ENCODE assay signal across 9 mouse cellular contexts in genomic region chr7:49923376-49923775, GRCm38 (mm10). TPM values are rescaled to one million over a fixed set of nuclear protein-coding genes. Genes with fewer than 3 reads are reported as not detected.
A peak's percentile ranks its signal among the peaks of the same experiment; 100 is the strongest.
DNase-seq lines count a peak whose midpoint lies in the region; ATAC-seq and TF ChIP-seq lines count a peak whose summit lies in the region.
"Had no signal": no experiment of that assay in that cellular context is flagged by ENCODE, and none has a peak within 500 bp of the region (broad histone marks: within the 10 kb centered on the region; RNA-seq: fewer than 3 reads in every experiment).

No protein-coding gene starts in this region.

- H3K4me1 ChIP-seq in forebrain, postnatal 0 days (ENCODE audit: insufficient read depth): peaks cover 5% of the 10 kb centered on the region
- 0 out of 2 replicates have a peak, but pooled peaks cover 4% of the 10 kb centered on the region for H3K4me1 ChIP-seq in lung, embryonic 15.5 days
- no peaks in the 10 kb centered on the region for H3K4me1 ChIP-seq in thymus, adult 2 months (replicated peaks; ENCODE audit: control insufficient read depth, insufficient read depth, low read length)
- H3K4me1 ChIP-seq: liver, embryonic 15.5 days had no signal

- peak overlapping the region; percentile 44 for H3K9ac ChIP-seq in forebrain, postnatal 0 days
- no peak overlapping the region for H3K9ac ChIP-seq in lung, embryonic 15.5 days
- H3K9ac ChIP-seq: liver, embryonic 15.5 days had no signal

- H3K27ac ChIP-seq in forebrain, postnatal 0 days (ENCODE audit: low read depth, low read length): no peak overlapping the region
- H3K27ac ChIP-seq in lung, embryonic 15.5 days: no peak overlapping the region
- H3K27ac ChIP-seq in thymus, adult 2 months (ENCODE audit: control insufficient read depth, insufficient read depth, low read length): no peak overlapping the region
- H3K27ac ChIP-seq: liver, embryonic 15.5 days had no signal

- under 1% methylated on average over 13 of the region's 13 CpGs for WGBS in forebrain, postnatal 0 days
- 0% methylated on average over 13 of the region's 13 CpGs for WGBS in lung, embryonic 15.5 days
- WGBS in thymus, adult 2 months: 2% methylated on average over 13 of the region's 13 CpGs

- peak; percentile 97 for ATAC-seq in forebrain, postnatal 0 days
- peak; percentile 56; the same call in 1 of the 2 replicates for ATAC-seq in lung, embryonic 15.5 days (ENCODE audit: borderline replicate concordance, extremely low read depth, low FRiP score, low TSS enrichment)

- peaks cover 20% of the 10 kb centered on the region for H3K27me3 ChIP-seq in forebrain, postnatal 0 days (ENCODE audit: insufficient read depth, low read length)
- peaks cover 14% of the 10 kb centered on the region; the same call in 1 of the 2 replicates for H3K27me3 ChIP-seq in lung, embryonic 15.5 days
- H3K27me3 ChIP-seq in thymus, adult 2 months (ENCODE audit: control insufficient read depth, insufficient read depth, low read length): no peaks in the 10 kb centered on the region

- DNase-seq in ES-CJ7 (ENCODE audit: low read depth, low spot score): peak; percentile 82
- peak; percentile 73 for DNase-seq in cerebellum, adult 11-12 months
- peak; percentile 94 for DNase-seq in forebrain, postnatal 0 days
- DNase-seq in heart, postnatal 4 days: peak; percentile 82
- peak; percentile 77 to 87 for DNase-seq in layer of hippocampus, adult 8-10 months (ENCODE audit: low spot score in 2 of 2)
- DNase-seq in ovary, adult 18-20 months (ENCODE audit: low spot score): peak; percentile 47
- peak; percentile 60 for DNase-seq in thymus, adult 2 months

- no peaks in the 10 kb centered on the region for H3K9me3 ChIP-seq in forebrain, postnatal 0 days (ENCODE audit: low read length)
- H3K9me3 ChIP-seq in lung, embryonic 15.5 days: no peaks in the 10 kb centered on the region
- H3K9me3 ChIP-seq: liver, embryonic 15.5 days had no signal

- no peak for TF ChIP-seq POLR2A in thymus, adult 2 months (IDR thresholded peaks at IDR 0.05; ENCODE audit: control insufficient read depth, extremely low read depth, insufficient read depth, low read length, poor library complexity)

- H3K4me2 ChIP-seq in forebrain, postnatal 0 days (ENCODE audit: low read depth): peak overlapping the region; percentile 41
- peak overlapping the region; percentile 25; the same call in 1 of the 2 replicates for H3K4me2 ChIP-seq in lung, embryonic 15.5 days
- H3K4me2 ChIP-seq: liver, embryonic 15.5 days had no signal

- 0 out of 2 replicates have a peak overlapping the region, but pooled peaks have one; percentile 2 for H3K4me3 ChIP-seq in forebrain, postnatal 0 days (ENCODE audit: low read depth, low read length)
- H3K4me3 ChIP-seq in lung, embryonic 15.5 days: no peak overlapping the region
- H3K4me3 ChIP-seq in thymus, adult 2 months (ENCODE audit: control insufficient read depth, insufficient read depth, low read length): no peak overlapping the region
- H3K4me3 ChIP-seq: liver, embryonic 15.5 days had no signal

- peak; percentile 100 for TF ChIP-seq CTCF in forebrain, postnatal 0 days (IDR thresholded peaks at IDR 0.05; ENCODE audit: low read depth)
- peak; percentile 96 for TF ChIP-seq CTCF in thymus, adult 2 months (IDR thresholded peaks at IDR 0.05; ENCODE audit: borderline replicate concordance, control insufficient read depth, extremely low read depth, insufficient read depth, low read length, poor library complexity)

- H3K36me3 ChIP-seq in forebrain, postnatal 0 days (ENCODE audit: insufficient read depth): no peaks in the 10 kb centered on the region
- no peaks in the 10 kb centered on the region for H3K36me3 ChIP-seq in lung, embryonic 15.5 days
- H3K36me3 ChIP-seq in thymus, adult 2 months (ENCODE audit: control insufficient read depth, insufficient read depth, low read length): no peaks in the 10 kb centered on the region
- H3K36me3 ChIP-seq: liver, embryonic 15.5 days had no signal

RNA-seq across cellular contexts. Expression of gene Slc6a5, which starts 13.4 kb away (rescaled TPM):
- 0.10 TPM in 1 of 2 replicates, not detected in the other for total RNA-seq in forebrain, postnatal 0 days (2014; rRNA removed)
- polyA plus RNA-seq in forebrain, postnatal 0 days (2015; fragmentation: Nextera tagmentation; extraction: Ambion mirVana): not detected in 2 replicates
- not detected for total RNA-seq in heart, postnatal 4 days (2021)
- total RNA-seq in layer of hippocampus, adult 8-10 months (2022): under 1 TPM in 2 of 4 experiments, not detected in 2; 0.07 to 0.08 TPM
- 0.02 and 0.10 TPM in 2 replicates for polyA plus RNA-seq in lung, embryonic 15.5 days (2015; fragmentation: Nextera tagmentation; extraction: Ambion mirVana)
- polyA plus RNA-seq in thymus, adult 2 months (2012; rRNA removed): 0.18 and 0.19 TPM in 2 replicates
- polyA plus RNA-seq: liver, embryonic 15.5 days had no signal

RNA-seq across cellular contexts. Expression of gene Nell1, which starts 51.3 kb away (rescaled TPM):
- 41.7 and 56.3 TPM in 2 replicates for total RNA-seq in forebrain, postnatal 0 days (2014; rRNA removed)
- 20.5 and 32.6 TPM in 2 replicates for polyA plus RNA-seq in forebrain, postnatal 0 days (2015; fragmentation: Nextera tagmentation; extraction: Ambion mirVana)
- under 1 TPM in 1 of 2 experiments, not detected in 1; 0.14 TPM for total RNA-seq in heart, postnatal 4 days (2021)
- total RNA-seq in layer of hippocampus, adult 8-10 months (2022): 10 to 100 TPM; 49.8 to 55.3 (median 51.8) TPM
- polyA plus RNA-seq in lung, embryonic 15.5 days (2015; fragmentation: Nextera tagmentation; extraction: Ambion mirVana): 3.5 and 3.6 TPM in 2 replicates
- 0.04 and 0.07 TPM in 2 replicates for polyA plus RNA-seq in thymus, adult 2 months (2012; rRNA removed)

Comparison
In these comparisons a context has a peak if more than half of its experiments do, and no peak if none do; other contexts are left out.
1. RNA of gene Nell1, which starts 51.3 kb away (total RNA-seq): 41.7 to 56.3 TPM in forebrain, postnatal 0 days and 49.8 to 55.3 TPM in layer of hippocampus, adult 8-10 months; 0.14 TPM in heart, postnatal 4 days; every median in the first group is over 10 times any median in the second.
2. Peak in every context shown above with its lines, with median percentiles within 50 percentile points of each other: DNase-seq.